Mouse (Mus musculus): ENCODE results near the gene Rab20. TPM values are rescaled to one million over a fixed set of nuclear protein-coding genes. Genes with fewer than 3 reads are reported as not detected.

The Rab20 gene
- polyA plus RNA-seq, 1 experiment: 15.0 TPM

DNA sequence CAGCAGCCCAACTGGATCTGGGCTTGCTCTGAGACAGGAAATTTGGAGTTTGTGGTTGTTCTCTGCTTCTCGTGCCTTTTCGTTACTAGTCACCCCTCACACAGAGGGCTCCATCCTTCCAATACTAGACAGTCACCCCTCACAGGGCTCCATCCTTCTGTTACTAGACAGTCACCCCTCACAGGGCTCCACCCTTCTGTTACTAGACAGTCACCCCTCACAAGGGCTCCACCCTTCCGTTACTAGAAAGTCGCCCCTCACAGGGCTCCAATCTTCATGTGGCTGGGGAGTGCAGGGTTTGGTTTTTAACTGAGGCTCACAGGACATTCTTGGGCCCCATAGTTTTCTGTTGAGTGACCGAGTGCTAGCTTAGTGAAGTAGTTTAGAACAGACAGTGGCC, 34.7 kb upstream of the Rab20 start:
- WGBS: 95% methylated on average over 5 of the region's 5 CpGs
- Histone ChIP-seq H3K36me3 (ENCODE audit: control insufficient read depth, insufficient read depth, low read length) (peaks cover 48% of the 10 kb centered on the region), H3K27me3 (ENCODE audit: control insufficient read depth, insufficient read depth, low read length) (no peaks in the 10 kb centered on the region), H3K4me3 (ENCODE audit: control insufficient read depth, insufficient read depth, low read length) (no peak overlapping the region), H3K4me1 (replicated peaks; ENCODE audit: control insufficient read depth, insufficient read depth, low read length) (no peaks in the 10 kb centered on the region), H3K27ac (ENCODE audit: control insufficient read depth, insufficient read depth, low read length) (no peak overlapping the region)
- DNase-seq: no peak
- TF ChIP-seq CTCF (IDR thresholded peaks at IDR 0.05; ENCODE audit: borderline replicate concordance, control insufficient read depth, extremely low read depth, insufficient read depth, low read length, poor library complexity) (no peak), POLR2A (IDR thresholded peaks at IDR 0.05; ENCODE audit: control insufficient read depth, extremely low read depth, insufficient read depth, low read length, poor library complexity) (no peak)

DNA sequence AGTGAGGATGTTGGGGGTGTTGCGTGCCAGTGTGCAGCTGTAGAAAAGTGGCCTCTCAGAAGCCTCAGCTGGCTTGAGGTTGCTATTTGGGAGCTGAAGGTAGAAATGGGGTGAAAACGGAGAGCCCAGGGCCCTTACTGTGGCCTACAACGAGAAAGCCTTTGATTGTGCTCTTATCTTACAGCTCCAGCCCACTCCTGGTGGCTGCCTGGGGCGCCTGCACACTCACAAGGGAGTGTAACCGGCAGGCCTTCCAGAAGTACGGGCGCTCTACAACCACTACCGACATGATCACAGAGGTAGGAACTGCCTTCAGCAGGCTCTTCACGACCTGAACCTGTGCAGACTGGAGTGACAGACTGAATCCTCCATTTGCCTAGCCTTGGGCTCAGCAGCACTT, 34.2 kb upstream of the Rab20 start:
- 92% methylated on average over 9 of the region's 9 CpGs for WGBS
- H3K4me1 ChIP-seq (replicated peaks; ENCODE audit: control insufficient read depth, insufficient read depth, low read length): no peaks in the 10 kb centered on the region
- H3K27me3 ChIP-seq (ENCODE audit: control insufficient read depth, insufficient read depth, low read length): no peaks in the 10 kb centered on the region
- DNase-seq: no peak
- TF ChIP-seq CTCF (IDR thresholded peaks at IDR 0.05; ENCODE audit: borderline replicate concordance, control insufficient read depth, extremely low read depth, insufficient read depth, low read length, poor library complexity) (no peak), POLR2A (IDR thresholded peaks at IDR 0.05; ENCODE audit: control insufficient read depth, extremely low read depth, insufficient read depth, low read length, poor library complexity) (no peak)
- H3K27ac ChIP-seq (ENCODE audit: control insufficient read depth, insufficient read depth, low read length): no peak overlapping the region
- H3K36me3 ChIP-seq (ENCODE audit: control insufficient read depth, insufficient read depth, low read length): peaks cover 52% of the 10 kb centered on the region
- H3K4me3 ChIP-seq (ENCODE audit: control insufficient read depth, insufficient read depth, low read length): no peak overlapping the region

DNA sequence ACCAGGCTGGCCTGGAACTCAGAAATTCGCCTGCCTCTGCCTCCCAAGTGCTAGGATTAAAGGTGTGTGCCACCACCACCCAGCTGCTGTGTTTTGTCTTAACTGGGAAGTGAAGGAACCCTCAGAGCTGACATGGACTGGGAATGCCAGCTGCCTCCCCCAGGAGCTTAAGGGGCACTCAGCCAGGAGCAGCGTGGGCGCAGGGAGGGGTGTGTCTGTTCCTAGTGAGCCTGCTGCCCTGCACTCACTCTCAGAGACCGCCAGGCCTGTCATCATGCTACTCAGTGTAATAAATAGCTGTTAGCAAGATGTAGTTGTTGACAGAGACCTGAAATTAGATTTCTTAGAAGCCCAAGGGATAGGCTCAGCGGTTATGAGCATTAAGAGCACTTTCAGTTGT, 32.5 kb upstream of the Rab20 start:
- DNase-seq: no peak
- Histone ChIP-seq H3K27ac (ENCODE audit: control insufficient read depth, insufficient read depth, low read length) (no peak overlapping the region), H3K36me3 (ENCODE audit: control insufficient read depth, insufficient read depth, low read length) (peaks cover 57% of the 10 kb centered on the region)

DNA sequence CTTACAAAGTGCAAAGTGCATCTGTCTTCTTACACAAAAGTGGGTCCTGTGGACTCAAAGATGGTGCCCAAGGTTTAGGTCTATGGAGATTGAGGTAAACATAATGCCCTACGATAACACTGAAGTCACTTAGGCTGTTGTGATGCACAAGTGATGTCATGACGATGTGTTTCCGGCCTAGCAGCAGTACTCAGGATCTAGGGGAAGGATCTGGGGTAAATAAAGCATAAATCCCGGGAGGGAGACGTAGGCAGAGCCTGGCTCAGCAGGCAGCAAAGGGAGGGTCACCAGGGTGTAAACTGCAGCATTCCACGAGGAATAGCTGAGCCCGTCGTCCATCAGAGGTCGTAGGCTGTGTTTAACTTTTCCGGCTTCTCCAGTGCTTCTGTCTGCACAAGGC, 30.4 kb upstream of the Rab20 start:
- H3K27ac ChIP-seq (ENCODE audit: control insufficient read depth, insufficient read depth, low read length): no peak overlapping the region
- H3K4me1 ChIP-seq (replicated peaks; ENCODE audit: control insufficient read depth, insufficient read depth, low read length): peaks cover 11% of the 10 kb centered on the region
- TF ChIP-seq POLR2A (IDR thresholded peaks at IDR 0.05; ENCODE audit: control insufficient read depth, extremely low read depth, insufficient read depth, low read length, poor library complexity) (no peak), CTCF (IDR thresholded peaks at IDR 0.05; ENCODE audit: borderline replicate concordance, control insufficient read depth, extremely low read depth, insufficient read depth, low read length, poor library complexity) (no peak)
- 96% methylated on average over 10 of the region's 10 CpGs for WGBS
- H3K36me3 ChIP-seq (ENCODE audit: control insufficient read depth, insufficient read depth, low read length): peaks cover 78% of the 10 kb centered on the region
- H3K27me3 ChIP-seq (ENCODE audit: control insufficient read depth, insufficient read depth, low read length): no peaks in the 10 kb centered on the region
- H3K4me3 ChIP-seq (ENCODE audit: control insufficient read depth, insufficient read depth, low read length): no peak overlapping the region
- no peak for DNase-seq

More for the DNA sequence above, 32.5 kb upstream of the Rab20 start:
- WGBS: 96% methylated on average over 5 of the region's 5 CpGs
- TF ChIP-seq POLR2A (IDR thresholded peaks at IDR 0.05; ENCODE audit: control insufficient read depth, extremely low read depth, insufficient read depth, low read length, poor library complexity): no peak
- TF ChIP-seq CTCF (IDR thresholded peaks at IDR 0.05; ENCODE audit: borderline replicate concordance, control insufficient read depth, extremely low read depth, insufficient read depth, low read length, poor library complexity): no peak
- Histone ChIP-seq H3K27me3 (ENCODE audit: control insufficient read depth, insufficient read depth, low read length) (no peaks in the 10 kb centered on the region), H3K4me3 (ENCODE audit: control insufficient read depth, insufficient read depth, low read length) (no peak overlapping the region), H3K4me1 (replicated peaks; ENCODE audit: control insufficient read depth, insufficient read depth, low read length) (peaks cover 7% of the 10 kb centered on the region)

DNA sequence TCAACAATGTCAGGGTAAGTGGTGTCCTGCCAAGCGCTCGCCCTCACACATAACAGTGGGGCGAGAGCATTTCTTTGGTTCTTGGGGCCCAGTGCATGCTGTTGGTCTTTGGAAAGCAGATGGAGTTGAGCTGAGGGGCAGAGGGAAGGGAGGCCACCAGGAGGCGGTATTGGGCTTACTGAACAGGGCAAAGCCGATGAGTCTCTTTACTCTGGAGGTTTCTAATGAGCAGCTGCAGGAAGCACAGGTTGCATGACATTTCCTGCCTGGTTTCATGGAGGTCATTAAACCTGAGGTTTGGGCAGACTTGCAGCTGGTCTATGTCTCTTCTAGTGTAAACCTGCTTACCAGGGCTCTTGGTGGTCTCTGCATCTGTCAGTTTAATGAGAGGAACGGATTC, 28.3 kb upstream of the Rab20 start:
- H3K4me1 ChIP-seq (replicated peaks; ENCODE audit: control insufficient read depth, insufficient read depth, low read length): peaks cover 18% of the 10 kb centered on the region
- H3K27ac ChIP-seq (ENCODE audit: control insufficient read depth, insufficient read depth, low read length): no peak overlapping the region
- no peak overlapping the region for H3K4me3 ChIP-seq (ENCODE audit: control insufficient read depth, insufficient read depth, low read length)
- DNase-seq: peak; percentile 79
- no peaks in the 10 kb centered on the region for H3K27me3 ChIP-seq (ENCODE audit: control insufficient read depth, insufficient read depth, low read length)
- 37% methylated on average over 6 of the region's 6 CpGs for WGBS
- TF ChIP-seq CTCF (IDR thresholded peaks at IDR 0.05; ENCODE audit: borderline replicate concordance, control insufficient read depth, extremely low read depth, insufficient read depth, low read length, poor library complexity): peak; percentile 86; the same call in 1 of the 2 replicates
- no peak for TF ChIP-seq POLR2A (IDR thresholded peaks at IDR 0.05; ENCODE audit: control insufficient read depth, extremely low read depth, insufficient read depth, low read length, poor library complexity)
- H3K36me3 ChIP-seq (ENCODE audit: control insufficient read depth, insufficient read depth, low read length): peaks cover 66% of the 10 kb centered on the region

DNA sequence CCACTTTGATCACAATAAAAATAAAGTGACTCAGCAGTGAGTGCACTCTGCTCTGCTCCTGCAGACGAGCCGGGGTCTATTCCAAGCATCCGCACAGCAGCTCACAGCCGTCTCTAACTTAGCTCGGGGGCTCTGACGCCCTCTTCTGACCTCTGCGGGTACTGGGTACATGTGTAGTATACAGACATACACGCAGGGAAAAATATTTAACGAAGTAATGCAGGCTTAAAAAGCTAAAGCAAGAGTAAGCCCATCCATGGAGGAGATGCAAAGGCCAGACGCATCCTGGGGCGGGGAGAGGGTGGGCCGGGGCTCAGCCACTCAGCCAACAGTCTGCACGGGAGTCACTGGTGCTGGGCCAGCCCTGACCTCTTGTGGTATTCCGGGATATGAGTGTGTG, 27.6 kb upstream of the Rab20 start:
- Histone ChIP-seq H3K4me3 (ENCODE audit: control insufficient read depth, insufficient read depth, low read length) (no peak overlapping the region), H3K27ac (ENCODE audit: control insufficient read depth, insufficient read depth, low read length) (no peak overlapping the region), H3K36me3 (ENCODE audit: control insufficient read depth, insufficient read depth, low read length) (peaks cover 62% of the 10 kb centered on the region), H3K4me1 (replicated peaks; ENCODE audit: control insufficient read depth, insufficient read depth, low read length) (peaks cover 18% of the 10 kb centered on the region), H3K27me3 (ENCODE audit: control insufficient read depth, insufficient read depth, low read length) (no peaks in the 10 kb centered on the region)
- no peak for DNase-seq
- WGBS: 93% methylated on average over 14 of the region's 14 CpGs
- TF ChIP-seq POLR2A (IDR thresholded peaks at IDR 0.05; ENCODE audit: control insufficient read depth, extremely low read depth, insufficient read depth, low read length, poor library complexity) (no peak), CTCF (IDR thresholded peaks at IDR 0.05; ENCODE audit: borderline replicate concordance, control insufficient read depth, extremely low read depth, insufficient read depth, low read length, poor library complexity) (no peak)
